Mouse (Mus musculus): Measurements from ENCODE around the gene Defb28. TPM values are rescaled to one million over a fixed set of nuclear protein-coding genes. Genes with fewer than 3 reads are reported as not detected.

The Defb28 gene
- total RNA-seq (2021), result not detected
- long read RNA-seq, experiment 1, result 0 reads
- long read RNA-seq, experiment 2, result 0 reads

DNA sequence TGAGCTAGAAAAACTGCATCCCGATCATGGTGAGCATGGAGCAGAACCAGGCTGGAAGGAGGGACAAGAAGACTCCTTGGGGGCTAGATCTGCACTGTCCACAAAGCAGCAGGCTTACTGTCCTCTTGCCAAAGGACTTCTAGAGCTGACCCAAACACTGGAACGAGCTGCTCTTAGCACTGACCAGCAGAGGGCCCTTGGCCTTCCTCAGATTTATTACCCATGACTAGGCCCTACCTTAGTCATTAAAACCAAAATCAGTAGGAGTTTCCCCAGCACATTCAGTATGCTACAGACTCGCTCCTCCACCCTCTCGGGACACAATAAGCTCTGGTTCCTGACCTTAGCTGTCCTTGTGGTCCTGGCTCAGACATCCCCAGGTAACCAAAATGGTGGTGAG is at the start of gene Defb28:
TSS of gene Defb28 (plus strand) at position 275 of the 400 bp plus-strand sequence.
- peak in 1 of 2 experiments; percentile 15 for DNase-seq (ENCODE audit: low spot score in 2 of 2)

DNA sequence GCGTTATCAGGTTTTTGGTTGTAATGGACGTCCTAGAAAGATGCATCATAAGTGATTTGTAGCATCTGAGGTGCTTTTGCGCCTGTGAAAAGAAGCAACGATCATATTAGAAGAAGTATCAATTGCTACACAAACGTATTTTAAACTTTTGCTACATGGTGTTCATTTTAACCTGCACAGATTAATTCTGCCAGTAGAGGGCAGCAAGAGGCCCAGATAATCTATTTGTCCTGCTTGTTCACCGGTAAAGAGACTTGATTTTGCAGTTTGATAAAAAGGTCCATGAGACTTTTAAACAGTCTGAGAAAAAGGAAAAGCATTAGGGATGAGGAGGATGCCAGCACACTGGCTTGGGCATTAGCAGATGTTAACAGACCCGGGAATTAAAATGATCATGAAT is 47.1 kb upstream of the Defb28 start:
- DNase-seq (ENCODE audit: low spot score in 2 of 2), result peak; percentile 27 to 30

DNA sequence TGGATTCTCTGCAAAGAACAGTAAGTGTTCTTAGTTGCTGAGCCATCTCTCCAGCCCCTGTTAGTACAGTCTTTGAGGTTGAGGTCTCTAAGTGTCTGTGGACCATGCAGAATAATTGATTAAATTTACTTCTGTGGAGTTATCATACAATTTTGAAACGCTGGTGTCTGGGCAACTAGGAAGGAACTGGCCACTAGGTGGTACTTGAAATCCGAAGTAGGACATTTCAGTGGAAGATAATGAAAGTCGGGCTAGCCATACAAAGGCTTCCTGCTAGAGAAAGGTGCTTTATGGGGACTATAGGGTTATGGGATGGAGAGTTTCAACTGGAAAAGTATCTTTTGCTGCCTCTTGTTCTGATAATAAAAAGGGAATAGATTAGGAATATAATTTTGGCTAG is 45.6 kb upstream of the Defb28 start:
- no peak for DNase-seq (ENCODE audit: low spot score in 2 of 2)

GRCm38 (mm10) chr2:152476763-152477162 is 41.3 kb upstream of the Defb28 start, which contains the start of gene Defb20:
Defb20 (plus strand) TSS chr2:152477063.
- DNase-seq (ENCODE audit: low spot score in 2 of 2), result no peak

DNA sequence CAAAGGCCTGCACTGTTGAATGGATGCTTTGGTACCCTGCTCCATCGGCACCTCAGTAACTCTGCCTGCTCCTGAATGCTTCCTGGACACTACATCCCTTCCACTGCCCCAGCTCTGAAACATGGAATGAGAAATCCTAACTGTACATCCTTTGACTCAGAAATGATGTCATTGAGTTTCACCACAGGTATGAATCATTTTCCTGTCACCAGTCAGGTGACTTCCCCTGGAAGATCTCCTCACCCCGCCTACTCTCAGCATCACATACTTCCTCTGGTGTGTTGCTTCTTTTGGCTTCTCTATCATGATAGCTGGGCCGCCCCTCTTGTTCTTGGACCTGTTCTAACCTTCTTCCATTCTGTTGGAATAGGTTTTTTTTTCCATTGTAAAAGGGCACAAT is 37.2 kb upstream of the Defb28 start:
- DNase-seq (ENCODE audit: low spot score in 2 of 2), result no peak

- DNase-seq (ENCODE audit: low spot score in 2 of 2), result no peak
Measured at GRCm38 (mm10) chr2:152481726-152482125, 36.3 kb upstream of the Defb28 start.

DNA sequence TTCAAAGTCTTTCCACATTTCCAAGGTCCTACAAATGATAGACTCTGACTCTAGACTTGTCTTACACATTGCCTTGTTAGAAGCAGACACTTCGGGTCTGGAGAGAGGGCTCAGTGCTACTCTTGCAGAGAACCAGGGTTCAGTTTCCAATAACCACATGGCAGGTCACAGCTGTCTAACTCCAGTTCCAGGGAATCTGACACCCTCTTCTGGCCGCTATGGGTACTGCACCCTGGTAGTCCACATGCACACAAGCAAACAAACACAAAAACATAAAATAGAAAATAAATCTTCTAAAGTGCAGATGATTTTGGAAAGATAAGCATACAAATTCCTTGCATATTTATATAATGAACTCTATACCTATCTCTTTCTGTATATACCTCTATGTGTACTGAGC is 31.0 kb upstream of the Defb28 start:
- no peak for DNase-seq (ENCODE audit: low spot score in 2 of 2)

DNA sequence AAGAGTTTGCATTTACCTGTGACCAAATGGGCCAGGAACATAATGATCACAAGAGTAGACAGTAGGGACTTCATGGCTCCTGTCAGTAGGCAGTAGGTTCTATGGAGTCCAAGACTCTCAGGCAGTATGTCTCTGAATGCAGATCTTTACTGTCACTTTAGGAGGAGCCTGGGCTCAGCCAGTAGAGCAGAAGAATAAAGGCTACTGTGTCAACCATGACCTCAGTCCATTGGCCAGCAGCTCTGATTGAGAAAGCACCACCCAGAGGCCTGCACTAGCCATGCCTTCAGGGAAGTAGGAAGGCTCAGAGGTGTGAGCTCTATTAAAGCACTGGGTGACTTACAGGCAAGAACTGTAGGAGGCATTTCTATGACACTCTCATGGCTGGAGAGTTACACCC is 28.0 kb upstream of the Defb28 start, which contains the start of gene Defb22:
TSS of gene Defb22 (minus strand) at position 101 of the 400 bp plus-strand sequence.
- DNase-seq (ENCODE audit: low spot score in 2 of 2), result no peak

DNA sequence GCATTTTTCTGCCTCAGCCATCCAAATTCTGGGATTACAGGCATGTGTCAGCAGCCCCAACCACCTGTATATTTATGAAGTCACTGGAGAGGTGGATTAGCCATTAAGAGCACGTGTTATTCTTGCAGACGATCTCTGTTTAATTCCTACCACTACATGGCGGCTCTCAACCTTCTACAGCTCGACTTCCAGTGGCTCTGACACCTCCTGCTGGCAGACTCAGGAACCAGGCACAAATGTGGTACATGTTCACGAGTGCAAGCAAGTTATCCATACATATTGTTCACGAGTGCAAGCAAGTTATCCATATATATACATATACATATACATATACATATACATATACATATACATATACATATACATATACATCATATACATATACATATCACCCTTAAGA is 24.9 kb upstream of the Defb28 start:
- DNase-seq (ENCODE audit: low spot score in 2 of 2), result no peak

GRCm38 (mm10) chr2:152498020-152498419 is 20.0 kb upstream of the Defb28 start:
- no peak for DNase-seq (ENCODE audit: low spot score in 2 of 2)

DNA sequence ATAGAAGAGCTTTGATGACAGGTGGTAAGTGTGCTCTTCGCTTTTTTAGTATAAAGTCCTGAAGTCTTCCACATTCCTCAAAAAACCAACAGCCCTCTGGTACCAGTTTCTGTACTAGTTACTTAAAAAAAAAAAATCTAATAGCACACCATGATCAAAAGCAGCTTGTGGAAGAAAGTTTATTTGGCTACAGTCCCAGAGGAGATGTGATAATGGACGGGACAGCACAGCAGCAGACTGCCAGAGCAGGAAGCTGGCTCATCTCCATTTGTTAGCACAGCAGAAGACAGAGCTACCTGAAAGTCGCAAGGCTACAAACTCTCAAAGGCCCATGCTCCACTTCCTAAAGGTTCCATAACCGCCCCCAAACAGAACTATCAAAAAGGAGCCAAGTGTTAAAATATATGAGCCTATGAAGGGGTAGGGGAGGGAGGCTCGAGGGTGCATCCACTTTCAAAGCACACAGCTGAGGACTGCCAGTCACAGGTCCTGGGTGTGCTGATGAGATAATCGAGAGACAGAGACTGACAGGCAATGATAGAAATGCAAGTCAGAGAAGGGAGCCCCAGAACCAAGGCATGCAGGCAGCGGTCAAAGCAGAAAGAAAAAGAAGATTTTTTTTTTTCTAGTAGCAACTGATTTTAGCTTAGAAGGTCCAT is 17.7 kb upstream of the Defb28 start:
- DNase-seq (ENCODE audit: low spot score in 2 of 2), result no peak

- DNase-seq (ENCODE audit: low spot score in 2 of 2), result no peak
Measured at GRCm38 (mm10) chr2:152500863-152501229, 17.2 kb upstream of the Defb28 start.

GRCm38 (mm10) chr2:152503950-152504349 is 14.1 kb upstream of the Defb28 start:
- no peak for DNase-seq (ENCODE audit: low spot score in 2 of 2)

DNA sequence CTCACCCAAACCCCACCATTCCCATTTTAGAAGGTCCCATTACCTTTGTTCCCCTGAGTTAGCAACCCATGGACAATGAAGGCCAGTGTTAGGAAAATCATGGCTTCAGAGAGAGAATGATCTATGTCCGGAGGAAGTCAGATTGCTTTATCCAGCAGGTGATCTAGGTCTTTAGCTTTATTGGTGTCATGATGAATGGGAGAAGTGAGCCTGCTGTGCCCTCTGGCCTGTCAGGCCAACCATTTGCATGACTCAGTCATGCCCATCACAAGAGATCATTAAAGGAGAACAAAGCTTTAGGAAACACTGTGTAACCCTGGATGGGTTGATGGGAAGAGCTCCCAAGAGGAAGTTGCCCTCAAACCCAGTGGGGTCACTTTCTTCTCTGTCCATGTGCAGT is 6.5 kb upstream of the Defb28 start, which contains the start of gene Defb26:
TSS of gene Defb26 (minus strand) at position 101 of the 400 bp plus-strand sequence.
- no peak for DNase-seq (ENCODE audit: low spot score in 2 of 2)

- no peak for DNase-seq (ENCODE audit: low spot score in 2 of 2)
Measured at GRCm38 (mm10) chr2:152516084-152516483, 2.0 kb upstream of the Defb28 start.

- no peak for DNase-seq (ENCODE audit: low spot score in 2 of 2)
Measured at GRCm38 (mm10) chr2:152539944-152540710, 22.1 kb downstream of the Defb28 start, which contains the start of gene Defb29. Defb29 (minus strand) TSS chr2:152540098.

- DNase-seq (ENCODE audit: low spot score in 2 of 2), result no peak
Measured at GRCm38 (mm10) chr2:152541979-152542378, 23.9 kb downstream of the Defb28 start.

GRCm38 (mm10) chr2:152542897-152543296 is 24.8 kb downstream of the Defb28 start:
- no peak for DNase-seq (ENCODE audit: low spot score in 2 of 2)

DNA sequence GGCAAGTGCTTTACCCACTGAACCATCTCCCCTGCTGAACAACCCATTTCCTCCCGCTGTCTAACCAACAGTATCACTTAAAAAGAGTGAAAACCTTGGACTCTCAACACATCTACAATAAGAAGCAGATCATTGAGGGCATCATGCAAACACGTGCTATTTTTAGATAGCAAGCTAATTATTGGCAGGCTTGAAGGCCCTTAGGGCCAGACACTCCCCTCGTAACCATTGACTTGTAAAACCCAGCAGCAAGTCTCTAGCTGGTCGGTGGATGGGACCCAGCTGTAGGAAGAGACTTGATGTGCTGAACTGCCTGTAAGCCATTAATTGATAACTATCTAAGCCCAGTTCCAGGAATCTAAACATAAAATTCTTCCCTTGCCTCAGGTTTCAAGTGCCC is 25.4 kb downstream of the Defb28 start:
- no peak for DNase-seq (ENCODE audit: low spot score in 2 of 2)

GRCm38 (mm10) chr2:152544691-152545090 is 26.6 kb downstream of the Defb28 start:
- peak; percentile 24 to 29 for DNase-seq (ENCODE audit: low spot score in 2 of 2)

DNA sequence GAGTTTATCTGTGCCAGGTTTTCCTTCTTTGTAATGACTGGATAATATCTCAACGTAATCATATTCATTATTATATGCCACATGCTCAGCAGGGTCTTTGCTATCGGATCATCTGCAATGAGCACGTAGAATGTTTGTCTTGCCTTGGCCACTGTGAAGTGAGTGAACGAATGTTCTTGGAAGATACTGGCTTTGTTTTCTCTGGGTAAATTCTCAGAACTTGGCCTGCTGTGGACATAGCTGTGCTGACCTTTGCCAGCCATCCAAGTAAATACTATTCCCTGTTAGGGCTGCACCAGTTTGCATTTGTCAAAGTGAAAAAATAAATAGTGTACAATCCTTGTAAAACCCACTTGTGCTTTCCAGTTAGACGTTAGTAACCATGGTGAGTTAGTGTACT is 30.1 kb downstream of the Defb28 start:
- no peak for DNase-seq (ENCODE audit: low spot score in 2 of 2)

- DNase-seq (ENCODE audit: low spot score in 2 of 2), result peak; percentile 53 to 64
Measured at GRCm38 (mm10) chr2:152553774-152554423, 35.8 kb downstream of the Defb28 start.
